Mouse (Mus musculus) adrenal gland, adult 2 months (tissue): ENCODE measurements at regions not wholly inside any gene's neighbourhood (a gene's known extent, or its start where the extent isn't known, plus 50 kb on each side); places are given as distances from the start of the nearest gene placed in this dataset.
"Not testable (repeated sequence)": the region's sequence is repeated elsewhere in the genome, so short reads cannot be mapped to it uniquely, and the experiment has no call there.

Source experiments
- DNase-seq: peaks from one replicate; pipeline ENCODE4 v3.0.0; 2021

GRCm38 (mm10) chr12:8410410-8411341 lies 89.1 kb downstream of the Rhob start:
- DNase-seq = no peak

DNA sequence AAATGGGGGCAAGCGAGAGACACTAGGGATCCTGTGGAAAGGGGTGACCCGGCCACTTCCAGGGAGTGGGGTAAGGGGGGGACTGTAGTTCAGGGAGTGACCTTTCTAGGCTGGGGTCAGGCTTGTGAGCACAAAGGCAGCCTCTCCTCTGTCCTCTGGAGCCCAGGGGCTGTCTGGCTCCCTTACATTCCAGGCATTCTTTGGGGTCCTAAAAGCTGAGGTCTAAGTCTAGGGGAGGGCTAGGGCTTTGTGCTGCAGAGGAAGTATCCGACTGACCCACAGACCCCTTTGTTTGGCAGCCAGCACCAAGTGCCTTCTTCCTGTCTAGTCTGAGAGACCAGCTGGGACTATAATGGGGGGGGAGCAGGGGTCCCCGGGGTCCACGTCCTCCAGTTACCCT lies 88.9 kb downstream of the Hs1bp3 start:
- no peak for DNase-seq

- DNase-seq = no peak
Measured at GRCm38 (mm10) chr12:8401376-8401775, 88.1 kb downstream of the Hs1bp3 start.

GRCm38 (mm10) chr12:8400345-8401130 lies 87.3 kb downstream of the Hs1bp3 start:
- no peak for DNase-seq

GRCm38 (mm10) chr12:8398852-8399251 lies 85.6 kb downstream of the Hs1bp3 start:
- no peak for DNase-seq

DNA sequence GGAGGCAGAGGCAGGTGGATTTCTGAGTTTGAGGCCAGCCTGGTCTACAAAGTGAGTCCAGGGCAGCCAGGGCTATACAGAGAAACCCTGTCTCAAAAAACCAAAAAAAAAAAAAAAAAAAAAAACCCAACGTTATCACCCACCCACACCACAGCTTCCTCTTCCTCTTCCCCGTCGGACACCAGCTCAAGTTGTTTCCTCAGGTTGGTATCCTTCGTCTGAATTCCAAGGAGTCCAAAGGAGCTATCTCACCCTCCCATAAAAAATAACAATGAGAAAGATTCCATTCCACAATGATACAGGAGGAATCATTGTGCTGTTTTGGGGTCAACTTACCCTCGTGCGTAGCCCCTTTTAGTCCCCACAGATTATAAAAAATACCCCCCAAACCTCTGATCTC lies 83.2 kb downstream of the Hs1bp3 start:
- DNase-seq = not testable (repeated sequence)

DNA sequence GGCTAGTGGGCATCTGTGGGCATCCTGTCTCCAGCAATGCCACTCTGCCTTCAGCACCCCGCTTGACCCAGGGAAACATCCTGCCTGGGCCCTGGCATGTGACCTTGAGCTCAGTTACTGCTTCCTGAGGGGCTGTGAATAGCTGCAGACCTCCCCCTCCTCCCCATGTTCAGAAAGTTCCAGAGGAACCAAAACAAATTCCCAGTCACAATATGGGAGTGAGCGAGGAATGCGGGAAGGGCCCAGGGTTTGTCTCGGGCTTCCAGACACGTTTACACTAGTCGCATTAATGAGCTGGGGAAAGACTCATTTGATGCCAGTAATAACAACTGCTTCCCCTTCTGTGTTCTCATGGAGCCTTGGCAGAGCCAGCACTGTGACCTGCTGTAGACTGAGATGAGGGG lies 81.7 kb downstream of the Hs1bp3 start:
- DNase-seq = no peak

DNA sequence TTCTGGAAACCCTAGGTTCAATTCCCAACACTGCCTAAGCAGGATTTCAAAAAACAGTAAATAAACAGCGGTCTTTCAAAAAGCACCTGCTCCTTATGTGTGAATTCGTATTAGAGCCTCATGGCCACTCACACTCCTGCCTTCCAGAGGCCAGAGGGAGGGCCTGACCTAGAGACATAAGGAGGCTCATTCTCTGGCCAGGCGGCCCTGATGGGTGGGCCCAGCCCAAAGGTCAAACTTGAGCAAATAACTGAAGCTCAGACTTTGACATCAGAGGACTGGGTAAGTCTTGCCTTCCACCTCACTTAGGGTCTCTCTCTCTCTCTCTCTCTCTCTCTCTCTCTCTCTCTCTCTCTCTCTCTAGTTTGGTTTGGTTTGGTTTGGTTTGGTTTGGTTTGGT lies 80.7 kb downstream of the Hs1bp3 start:
- no peak for DNase-seq
